Mouse (Mus musculus): ENCODE results near the gene Tbc1d17.

Gene Tbc1d17

GRCm38 (mm10) chr7:44826771-44827170 is 22.1 kb downstream of the Tbc1d17 start:
- no peak for DNase-seq (ENCODE audit: low read depth in 1 of 2, low spot score in 2 of 2)

GRCm38 (mm10) chr7:44824872-44825271 is 24.0 kb downstream of the Tbc1d17 start:
- DNase-seq (ENCODE audit: low read depth in 1 of 2, low spot score in 2 of 2) = peak; percentile 44 to 70

GRCm38 (mm10) chr7:44823409-44823808 is 25.5 kb downstream of the Tbc1d17 start:
- DNase-seq (ENCODE audit: low read depth in 1 of 2, low spot score in 2 of 2) = no peak

GRCm38 (mm10) chr7:44821666-44822448 is 27.0 kb downstream of the Tbc1d17 start:
- no peak for DNase-seq (ENCODE audit: low read depth in 1 of 2, low spot score in 2 of 2)

GRCm38 (mm10) chr7:44820525-44820924 is 28.4 kb downstream of the Tbc1d17 start:
- DNase-seq (ENCODE audit: low read depth in 1 of 2, low spot score in 2 of 2) = no peak

- no peak for DNase-seq (ENCODE audit: low read depth in 1 of 2, low spot score in 2 of 2)
These were observed 29.0 kb downstream of the Tbc1d17 start for GRCm38 (mm10) chr7:44819863-44820262.

GRCm38 (mm10) chr7:44819391-44819790 is 29.5 kb downstream of the Tbc1d17 start:
- no peak for DNase-seq (ENCODE audit: low read depth in 1 of 2, low spot score in 2 of 2)

GRCm38 (mm10) chr7:44818751-44819235 is 30.1 kb downstream of the Tbc1d17 start:
- DNase-seq (ENCODE audit: low read depth in 1 of 2, low spot score in 2 of 2) = no peak

- DNase-seq (ENCODE audit: low read depth in 1 of 2, low spot score in 2 of 2) = no peak
These were observed 30.7 kb downstream of the Tbc1d17 start for GRCm38 (mm10) chr7:44818164-44818563.

GRCm38 (mm10) chr7:44817441-44817840 is 31.4 kb downstream of the Tbc1d17 start:
- no peak for DNase-seq (ENCODE audit: low read depth in 1 of 2, low spot score in 2 of 2)

GRCm38 (mm10) chr7:44816470-44817021 is 32.3 kb downstream of the Tbc1d17 start, which contains the start of gene Atf5:
Atf5 (minus strand) TSS chr7:44816658.
- peak in 1 of 2 experiments; percentile 21 for DNase-seq (ENCODE audit: low read depth in 1 of 2, low spot score in 2 of 2)

GRCm38 (mm10) chr7:44815721-44816469 is 33.0 kb downstream of the Tbc1d17 start, which contains the start of the genes Nup62 and Il4i1:
Nup62 (plus strand) TSS chr7:44816088.
Il4i1 (plus strand) TSS chr7:44816387.
- peak; percentile 95 to 97 for DNase-seq (ENCODE audit: low read depth in 1 of 2, low spot score in 2 of 2)

GRCm38 (mm10) chr7:44814952-44815553 is 33.8 kb downstream of the Tbc1d17 start:
- no peak for DNase-seq (ENCODE audit: low read depth in 1 of 2, low spot score in 2 of 2)

GRCm38 (mm10) chr7:44814423-44814822 is 34.5 kb downstream of the Tbc1d17 start:
- no peak for DNase-seq (ENCODE audit: low read depth in 1 of 2, low spot score in 2 of 2)

GRCm38 (mm10) chr7:44813985-44814384 is 34.9 kb downstream of the Tbc1d17 start:
- no peak for DNase-seq (ENCODE audit: low read depth in 1 of 2, low spot score in 2 of 2)

GRCm38 (mm10) chr7:44812651-44813325 is 36.1 kb downstream of the Tbc1d17 start:
- DNase-seq (ENCODE audit: low read depth in 1 of 2, low spot score in 2 of 2) = no peak

- no peak for DNase-seq (ENCODE audit: low read depth in 1 of 2, low spot score in 2 of 2)
These were observed 37.9 kb downstream of the Tbc1d17 start for GRCm38 (mm10) chr7:44810819-44811557.

- DNase-seq (ENCODE audit: low read depth in 1 of 2, low spot score in 2 of 2) = no peak
These were observed 38.5 kb downstream of the Tbc1d17 start for GRCm38 (mm10) chr7:44810365-44810764.

GRCm38 (mm10) chr7:44809466-44809865 is 39.4 kb downstream of the Tbc1d17 start:
- no peak for DNase-seq (ENCODE audit: low read depth in 1 of 2, low spot score in 2 of 2)

GRCm38 (mm10) chr7:44808927-44809326 is 40.0 kb downstream of the Tbc1d17 start:
- no peak for DNase-seq (ENCODE audit: low read depth in 1 of 2, low spot score in 2 of 2)

All from monocyte, adult 2 months (primary cell).